Mouse (Mus musculus) lung, postnatal 25 days (tissue): ENCODE measurements at regions not wholly inside any gene's neighbourhood (a gene's known extent, or its start where the extent isn't known, plus 50 kb on each side); places are given as distances from the start of the nearest gene placed in this dataset.

Experiments used
- DNase-seq: peaks from one replicate; pipeline ENCODE4 v3.0.0; 2022; ENCODE audit warnings: low spot score

GRCm38 (mm10) chr10:29635828-29636227 is 100.2 kb upstream of the Rspo3 start:
- DNase-seq: no peak

- DNase-seq: no peak
Measured at GRCm38 (mm10) chr10:29595455-29595854, 59.8 kb upstream of the Rspo3 start.

DNA sequence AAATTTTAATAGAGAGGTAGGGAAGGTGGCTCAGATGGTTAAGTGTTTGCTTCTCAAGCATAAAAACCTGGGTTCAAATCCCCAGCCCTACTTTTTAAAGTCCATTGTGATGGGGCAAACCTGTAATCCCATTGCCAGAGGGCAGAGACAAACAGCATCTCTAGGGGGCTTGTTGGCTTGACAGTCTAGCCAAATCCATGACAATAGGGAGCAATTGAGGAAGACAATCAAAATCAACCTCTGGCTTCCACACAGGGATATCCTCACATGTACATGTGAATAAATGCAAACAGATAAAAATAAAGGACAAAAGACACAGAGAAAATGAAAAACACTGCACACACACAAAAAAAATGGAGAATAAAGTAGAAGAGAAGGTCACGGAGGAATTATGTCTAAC is 59.3 kb upstream of the Rspo3 start:
- DNase-seq: no peak

- no peak for DNase-seq
Measured at GRCm38 (mm10) chr10:29592906-29593305, 57.2 kb upstream of the Rspo3 start.

DNA sequence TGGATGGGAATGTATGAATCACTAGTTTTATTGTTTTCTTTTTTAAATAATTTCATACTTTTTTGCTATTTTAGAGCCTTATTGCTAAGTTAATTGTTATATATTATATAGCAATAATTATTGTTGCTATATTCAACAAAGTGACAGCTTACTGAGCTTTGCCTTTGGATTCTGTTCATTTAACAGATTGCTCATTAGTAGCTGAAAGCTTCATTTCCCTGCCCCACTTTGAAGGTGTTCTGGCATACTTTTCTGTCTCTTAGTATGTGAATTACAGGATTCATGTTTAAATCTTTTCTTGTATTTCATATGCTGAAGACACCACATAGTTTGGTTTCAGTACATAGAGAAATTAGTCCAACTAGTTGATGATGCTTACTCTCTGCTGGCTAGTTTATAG is 54.5 kb upstream of the Rspo3 start:
- DNase-seq: no peak

GRCm38 (mm10) chr10:29589739-29590138 is 54.1 kb upstream of the Rspo3 start:
- no peak for DNase-seq
